ENCODE assay signal across 8 mouse cellular contexts in genomic region chr3:96555041-96555596, GRCm38 (mm10). TPM values are rescaled to one million over a fixed set of nuclear protein-coding genes. Genes with fewer than 3 reads are reported as not detected.
A peak's percentile ranks its signal among the peaks of the same experiment; 100 is the strongest.
DNase-seq lines count a peak whose midpoint lies in the region; ATAC-seq and TF ChIP-seq lines count a peak whose summit lies in the region.

No protein-coding gene starts in this region.

- no peak overlapping the region for H3ac ChIP-seq in myocyte (ENCODE audit: control insufficient read depth, insufficient read length)

- TF ChIP-seq CTCF in gastrocnemius, adult 2 months (IDR thresholded peaks at IDR 0.05) = no peak

- peak; percentile 82 to 84 for DNase-seq in cerebellum, postnatal 10 days
- DNase-seq in NIH3T3 (ENCODE audit: low read depth) = peak; percentile 84
- DNase-seq in gastrocnemius, adult 2 months = peak; percentile 83
- DNase-seq in limb, embryonic 11.5 days (ENCODE audit: low spot score) = no peak
- no peak for DNase-seq in spleen, postnatal 4 days (ENCODE audit: low spot score in 2 of 2)

- ATAC-seq in cerebellum, adult (ENCODE audit: insufficient number of reproducible peaks, low FRiP score, low TSS enrichment) = no peak
- ATAC-seq in hindbrain, embryonic 16.5 days = peak; percentile 44
- no peak for ATAC-seq in limb, embryonic 11.5 days (ENCODE audit: insufficient number of reproducible peaks, low FRiP score, low TSS enrichment, low read depth)

- peaks cover 9% of the 10 kb centered on the region for H3K79me2 ChIP-seq in myocyte (ENCODE audit: control insufficient read depth, insufficient read depth)

- H3K9ac ChIP-seq in hindbrain, embryonic 16.5 days (ENCODE audit: low read depth, low read length) = no peak overlapping the region
- peak overlapping the region; percentile 9; the same call in 1 of the 2 replicates for H3K9ac ChIP-seq in limb, embryonic 11.5 days (ENCODE audit: low read length)

- H3K9me3 ChIP-seq in hindbrain, embryonic 16.5 days (ENCODE audit: control insufficient read depth, low read length) = no peaks in the 10 kb centered on the region
- H3K9me3 ChIP-seq in limb, embryonic 11.5 days (ENCODE audit: control insufficient read depth, low read length) = no peaks in the 10 kb centered on the region

- 32% methylated on average over 12 of the region's 12 CpGs for WGBS in hindbrain, embryonic 16.5 days
- 54% methylated on average over 12 of the region's 12 CpGs for WGBS in limb, embryonic 11.5 days

- peak overlapping the region; percentile 91 for H3K4me3 ChIP-seq in gastrocnemius, adult 2 months
- no peak overlapping the region for H3K4me3 ChIP-seq in hindbrain, embryonic 16.5 days (ENCODE audit: low read length)
- H3K4me3 ChIP-seq in limb, embryonic 11.5 days (ENCODE audit: low read depth, low read length) = no peak overlapping the region
- H3K4me3 ChIP-seq in myocyte = no peak overlapping the region

- peaks cover 26% of the 10 kb centered on the region for H3K4me1 ChIP-seq in hindbrain, embryonic 16.5 days (ENCODE audit: control insufficient read depth, insufficient read depth, low read depth, low read length)
- H3K4me1 ChIP-seq in limb, embryonic 11.5 days (ENCODE audit: control insufficient read depth, insufficient read depth, low read length) = peaks cover 7% of the 10 kb centered on the region; the same call in 1 of the 2 replicates

- H3K27ac ChIP-seq in gastrocnemius, adult 2 months = peak overlapping the region; percentile 99
- peak overlapping the region; percentile 60 for H3K27ac ChIP-seq in hindbrain, embryonic 16.5 days (ENCODE audit: low read depth, low read length)
- H3K27ac ChIP-seq in limb, embryonic 11.5 days (replicated peaks; ENCODE audit: low read depth, low read length) = no peak overlapping the region

- no peaks in the 10 kb centered on the region for H3K36me3 ChIP-seq in hindbrain, embryonic 16.5 days (ENCODE audit: control insufficient read depth, insufficient read depth, low read length)
- H3K36me3 ChIP-seq in limb, embryonic 11.5 days (ENCODE audit: control insufficient read depth, insufficient read depth, low read length) = peaks cover 3% of the 10 kb centered on the region; the same call in 1 of the 2 replicates
- peaks cover 4% of the 10 kb centered on the region for H3K36me3 ChIP-seq in myocyte (ENCODE audit: control insufficient read depth, insufficient read depth)

- no peaks in the 10 kb centered on the region for H3K27me3 ChIP-seq in hindbrain, embryonic 16.5 days (replicated peaks; ENCODE audit: control insufficient read depth, insufficient read depth, low read length)
- H3K27me3 ChIP-seq in limb, embryonic 11.5 days (ENCODE audit: control insufficient read depth, insufficient read depth, low read length) = no peaks in the 10 kb centered on the region
- H3K27me3 ChIP-seq in myocyte (ENCODE audit: control insufficient read depth, insufficient read depth, insufficient read length) = no peaks in the 10 kb centered on the region

- no peak overlapping the region; the same call in 1 of the 2 replicates for H3K4me2 ChIP-seq in hindbrain, embryonic 16.5 days (ENCODE audit: low read length)
- no peak overlapping the region for H3K4me2 ChIP-seq in limb, embryonic 11.5 days (ENCODE audit: low read depth, severe bottlenecking)
- H3K4me2 ChIP-seq in myocyte (ENCODE audit: low read depth) = peak overlapping the region; percentile 34

- intact Hi-C loops in gastrocnemius, adult 2 months (cut with DNase I) = no loop called here

- TF ChIP-seq POLR2A in myocyte (IDR thresholded peaks at IDR 0.05; ENCODE audit: insufficient read length, low read depth) = no peak

TF ChIP-seq in myocyte, 11 proteins besides CTCF, POLR2A, EP300 and RAD21:
- TF ChIP-seq E2F4 (IDR thresholded peaks at IDR 0.05; ENCODE audit: insufficient read depth) = no peak
- peak; percentile 64 to 81 (median 70) for TF ChIP-seq MYOD1 (IDR thresholded peaks at IDR 0.05; ENCODE audit: control insufficient read depth in 1 of 3, insufficient read length in 2 of 3, low read depth in 2 of 3)
- TF ChIP-seq TCF12 (IDR thresholded peaks at IDR 0.05; ENCODE audit: insufficient read depth, poor library complexity, severe bottlenecking) = no peak
- no peak for TF ChIP-seq REST (IDR thresholded peaks at IDR 0.05; ENCODE audit: insufficient read depth, insufficient read length)
- TF ChIP-seq MYOG (IDR thresholded peaks at IDR 0.05; ENCODE audit: control insufficient read depth in 1 of 3, insufficient read depth in 1 of 3, insufficient read length in 2 of 3, low read depth in 2 of 3) = peak in 2 of 3 experiments; percentile 69 to 81

RNA-seq across cellular contexts. Expression of gene Txnip, which starts 2.6 kb away (rescaled TPM):
- total RNA-seq in gastrocnemius, adult 2 months (2021) = 100 to 1,000 TPM; 541 to 557 TPM
- polyA plus RNA-seq in hindbrain, embryonic 16.5 days (2015; fragmentation: Nextera tagmentation; extraction: Ambion mirVana) = 51.0 and 53.6 TPM in 2 replicates
- 54.4 and 57.9 TPM in 2 replicates for polyA plus RNA-seq in limb, embryonic 11.5 days (2014; fragmentation: Nextera tagmentation; extraction: Ambion mirVana)
- 42.6 TPM for polyA plus RNA-seq in myocyte (2012; fragmentation: generic; extraction: Trizol)

RNA-seq across cellular contexts. Expression of gene Gm16253, which starts 21.7 kb away (rescaled TPM):
- 1 to 10 TPM in 1 of 2 experiments, not detected in 1; 1.1 TPM for total RNA-seq in gastrocnemius, adult 2 months (2021)
- polyA plus RNA-seq in hindbrain, embryonic 16.5 days (2015; fragmentation: Nextera tagmentation; extraction: Ambion mirVana) = 1.0 and 1.9 TPM in 2 replicates
- polyA plus RNA-seq in limb, embryonic 11.5 days (2014; fragmentation: Nextera tagmentation; extraction: Ambion mirVana) = 0.69 and 1.0 TPM in 2 replicates
- polyA plus RNA-seq in myocyte (2012; fragmentation: generic; extraction: Trizol) = 0.25 TPM

RNA-seq across cellular contexts. Expression of gene Hfe2, which starts 30.1 kb away (rescaled TPM):
- total RNA-seq in gastrocnemius, adult 2 months (2021) = 100 to 1,000 TPM; 590 to 675 TPM
- polyA plus RNA-seq in hindbrain, embryonic 16.5 days (2015; fragmentation: Nextera tagmentation; extraction: Ambion mirVana) = 3.3 and 3.5 TPM in 2 replicates
- polyA plus RNA-seq in limb, embryonic 11.5 days (2014; fragmentation: Nextera tagmentation; extraction: Ambion mirVana) = 1.7 and 1.8 TPM in 2 replicates
- 116 TPM for polyA plus RNA-seq in myocyte (2012; fragmentation: generic; extraction: Trizol)

RNA-seq across cellular contexts. Expression of gene Polr3gl, which starts 38.9 kb away (rescaled TPM):
- total RNA-seq in gastrocnemius, adult 2 months (2021) = 10 to 100 TPM; 44.5 to 48.3 TPM
- polyA plus RNA-seq in hindbrain, embryonic 16.5 days (2015; fragmentation: Nextera tagmentation; extraction: Ambion mirVana) = 31.0 and 33.3 TPM in 2 replicates
- 18.8 and 22.8 TPM in 2 replicates for polyA plus RNA-seq in limb, embryonic 11.5 days (2014; fragmentation: Nextera tagmentation; extraction: Ambion mirVana)
- 22.7 TPM for polyA plus RNA-seq in myocyte (2012; fragmentation: generic; extraction: Trizol)

RNA-seq across cellular contexts. Expression of gene Ankrd34a, which starts 41.3 kb away (rescaled TPM):
- total RNA-seq in gastrocnemius, adult 2 months (2021) = under 1 TPM; 0.41 to 0.92 TPM
- polyA plus RNA-seq in hindbrain, embryonic 16.5 days (2015; fragmentation: Nextera tagmentation; extraction: Ambion mirVana) = 21.5 and 23.9 TPM in 2 replicates
- polyA plus RNA-seq in limb, embryonic 11.5 days (2014; fragmentation: Nextera tagmentation; extraction: Ambion mirVana) = 1.5 and 1.7 TPM in 2 replicates
- 2.5 TPM for polyA plus RNA-seq in myocyte (2012; fragmentation: generic; extraction: Trizol)

Comparison
In these comparisons a context has a peak if more than half of its experiments do, and no peak if none do; other contexts are left out.
1. DNase-seq: peak in cerebellum, postnatal 10 days (2 of 2), NIH3T3 (single experiment) and gastrocnemius, adult 2 months (single experiment); none in limb, embryonic 11.5 days (single experiment) and spleen, postnatal 4 days (0 of 2).
2. RNA of gene Hfe2, which starts 30.1 kb away (polyA plus RNA-seq): 116 TPM in myocyte (single experiment); 3.3 to 3.5 TPM in hindbrain, embryonic 16.5 days and 1.7 to 1.8 TPM in limb, embryonic 11.5 days; every median in the first group is over 10 times any median in the second.